Mouse (Mus musculus) heart, embryonic 10.5 days (tissue): ENCODE data around the gene Gstt2. TPM values are rescaled to one million over a fixed set of nuclear protein-coding genes. Genes with fewer than 3 reads are reported as not detected.
A peak's percentile ranks its signal among the peaks of the same experiment; 100 is the strongest.

Experiments used
- DNase-seq: peaks from one replicate; pipeline ENCODE4 v3.0.0-alpha.2; 2017; ENCODE audit warnings: low spot score
- H3K27ac ChIP-seq: fragments of 300-500 bp; sonication (generic); 2 replicates; pipeline ENCODE4 v1.5.1; 2016; ENCODE audit warnings: mild to moderate bottlenecking
- H3K27me3 ChIP-seq: fragments of 300-500 bp; sonication (generic); 2 replicates; pipeline ENCODE4 v1.6.1; 2016; ENCODE audit warnings: mild to moderate bottlenecking; ENCODE audit not compliant: poor library complexity, insufficient read depth, severe bottlenecking
- H3K36me3 ChIP-seq: fragments of 300-500 bp; sonication (generic); 2 replicates; pipeline ENCODE4 v1.6.1; 2016; ENCODE audit warnings: mild to moderate bottlenecking, moderate library complexity
- H3K4me1 ChIP-seq: fragments of 300-500 bp; sonication (generic); 2 replicates; pipeline ENCODE4 v1.6.1; 2016; ENCODE audit warnings: mild to moderate bottlenecking
- H3K4me3 ChIP-seq: fragments of 300-500 bp; sonication (generic); 2 replicates; pipeline ENCODE4 v1.5.1; 2016; ENCODE audit warnings: mild to moderate bottlenecking, moderate library complexity
- H3K9me3 ChIP-seq: fragments of 300-500 bp; sonication (generic); 2 replicates; pipeline ENCODE4 v1.6.1; 2016; ENCODE audit warnings: mild to moderate bottlenecking, moderate library complexity
- WGBS: fragments of 180-500 bp; shearing (Covaris S2); methylation state at CpG from one replicate; pipeline ENCODE4 v1.1.7; 2016; 5-methylcytosine and 5-hydroxymethylcytosine counted together
- polyA plus RNA-seq: library from polyadenylated mRNA; unstranded; fragments of >200 nt; fragmentation: Nextera tagmentation; extraction: Ambion mirVana; gene quantifications from 2 replicates; pipeline ENCODE4 v1.2.1, GENCODE M21; 2016

The Gstt2 gene
- polyA plus RNA-seq, 1 experiment from 2014 or later = 11.4 TPM

DNA sequence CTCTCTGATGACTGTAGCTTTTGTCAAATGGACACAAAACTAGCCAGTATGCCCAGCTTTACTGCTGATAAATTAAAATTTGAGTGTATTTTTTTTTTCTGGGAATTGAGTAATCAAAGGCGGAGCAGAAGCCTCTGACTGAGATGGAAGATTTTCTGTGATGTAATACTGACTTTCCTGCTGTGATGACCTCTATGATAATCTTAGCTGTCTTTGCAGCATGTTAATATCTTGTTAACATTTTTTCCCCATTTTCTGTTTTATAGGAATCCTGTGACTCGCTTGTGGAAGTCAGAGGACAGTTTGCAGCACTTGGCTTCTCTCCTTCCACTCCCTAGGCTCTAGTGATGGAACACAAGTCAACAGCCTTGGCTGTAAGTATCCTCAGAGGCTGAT, 7.0 kb downstream of the Gstt2 start:
- 84% methylated on average over 2 of the region's 2 CpGs for WGBS

DNA sequence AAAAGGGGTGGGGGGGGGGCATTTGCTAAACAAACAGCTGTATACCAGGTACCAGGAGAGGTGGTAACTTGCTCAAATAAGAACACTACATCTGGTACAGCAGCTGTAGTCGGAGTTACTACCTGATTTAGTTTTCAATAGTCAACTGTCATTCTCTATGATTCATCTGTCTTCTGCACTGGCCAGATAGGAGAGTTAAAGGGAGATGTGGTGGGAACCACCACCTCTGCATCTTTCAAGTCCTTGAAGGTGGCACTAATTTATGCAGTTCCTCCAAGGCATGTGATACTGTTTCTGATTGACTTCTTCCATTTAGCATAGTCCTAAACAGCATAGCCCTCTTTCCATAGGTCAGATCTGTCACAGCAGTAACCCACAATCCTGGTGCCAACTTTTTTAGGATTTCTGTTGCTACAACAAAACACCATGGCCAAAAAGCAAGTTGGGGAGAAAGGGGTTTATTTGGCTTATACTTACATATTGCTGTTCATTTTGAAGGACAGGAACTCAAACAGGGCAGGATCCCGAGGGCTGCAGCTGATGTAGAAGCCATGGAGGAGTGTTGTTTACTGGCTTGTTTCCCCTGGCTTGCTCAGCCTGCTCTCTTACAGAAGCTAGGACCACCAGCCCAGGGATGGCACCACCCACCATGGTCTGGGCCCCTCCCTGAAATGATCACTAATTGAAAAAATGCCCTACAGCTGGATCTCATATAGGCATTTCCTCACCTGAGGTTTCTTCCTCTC, 7.5 kb downstream of the Gstt2 start:
- H3K27ac ChIP-seq = no peak overlapping the region
- peaks cover 20% of the 10 kb centered on the region for H3K27me3 ChIP-seq
- DNase-seq = no peak
- WGBS = 74% methylated on average over 2 of the region's 2 CpGs
- no peaks in the 10 kb centered on the region for H3K36me3 ChIP-seq
- H3K4me1 ChIP-seq = peaks cover 15% of the 10 kb centered on the region
- H3K9me3 ChIP-seq = no peaks in the 10 kb centered on the region
- H3K4me3 ChIP-seq = no peak overlapping the region

More for the DNA sequence above, 7.0 kb downstream of the Gstt2 start:
- Histone ChIP-seq H3K4me3 (no peak overlapping the region), H3K36me3 (no peaks in the 10 kb centered on the region), H3K4me1 (peaks cover 18% of the 10 kb centered on the region), H3K27me3 (peaks cover 20% of the 10 kb centered on the region), H3K27ac (no peak overlapping the region), H3K9me3 (no peaks in the 10 kb centered on the region)
- DNase-seq = no peak

DNA sequence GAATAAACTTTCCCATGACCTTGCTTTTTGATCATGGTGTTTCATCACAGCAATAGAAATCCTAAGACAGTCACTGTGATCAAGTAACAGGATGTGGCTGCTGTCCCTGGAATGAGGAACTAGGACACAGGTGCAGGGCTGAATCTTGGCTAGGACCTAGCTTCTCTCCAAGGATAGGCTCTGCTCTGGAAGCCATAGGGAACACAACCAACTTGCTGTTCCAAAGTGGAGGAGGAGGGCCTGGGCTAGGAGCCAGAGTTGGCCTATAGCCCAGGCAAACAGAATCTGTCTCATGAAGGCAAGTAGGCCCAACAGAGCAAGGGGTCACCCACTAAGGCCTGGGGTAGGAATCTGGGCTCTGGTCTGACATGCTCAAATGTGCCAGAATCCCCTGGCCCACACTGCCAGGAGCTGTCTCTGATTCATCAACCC, 8.7 kb downstream of the Gstt2 start:
- no peak overlapping the region for H3K4me3 ChIP-seq
- peaks cover 13% of the 10 kb centered on the region for H3K27me3 ChIP-seq
- peaks cover 3% of the 10 kb centered on the region; the same call in 1 of the 2 replicates for H3K4me1 ChIP-seq
- H3K9me3 ChIP-seq = no peaks in the 10 kb centered on the region
- H3K27ac ChIP-seq = no peak overlapping the region
- no peak for DNase-seq
- no peaks in the 10 kb centered on the region for H3K36me3 ChIP-seq

- Histone ChIP-seq H3K36me3 (no peaks in the 10 kb centered on the region), H3K27me3 (peaks cover 6% of the 10 kb centered on the region), H3K4me1 (no peaks in the 10 kb centered on the region), H3K27ac (no peak overlapping the region), H3K9me3 (no peaks in the 10 kb centered on the region), H3K4me3 (no peak overlapping the region)
- no peak for DNase-seq
- WGBS = 83% methylated on average over 4 of the region's 4 CpGs
These were observed 9.4 kb downstream of the Gstt2 start for GRCm38 (mm10) chr10:75827668-75828360.

GRCm38 (mm10) chr10:75824530-75824929, 12.7 kb downstream of the Gstt2 start:
- Histone ChIP-seq H3K4me1 (no peaks in the 10 kb centered on the region), H3K4me3 (no peak overlapping the region), H3K27ac (no peak overlapping the region), H3K9me3 (no peaks in the 10 kb centered on the region), H3K27me3 (no peaks in the 10 kb centered on the region), H3K36me3 (no peaks in the 10 kb centered on the region)
- WGBS = 80% methylated on average over 4 of the region's 4 CpGs
- no peak for DNase-seq

DNA sequence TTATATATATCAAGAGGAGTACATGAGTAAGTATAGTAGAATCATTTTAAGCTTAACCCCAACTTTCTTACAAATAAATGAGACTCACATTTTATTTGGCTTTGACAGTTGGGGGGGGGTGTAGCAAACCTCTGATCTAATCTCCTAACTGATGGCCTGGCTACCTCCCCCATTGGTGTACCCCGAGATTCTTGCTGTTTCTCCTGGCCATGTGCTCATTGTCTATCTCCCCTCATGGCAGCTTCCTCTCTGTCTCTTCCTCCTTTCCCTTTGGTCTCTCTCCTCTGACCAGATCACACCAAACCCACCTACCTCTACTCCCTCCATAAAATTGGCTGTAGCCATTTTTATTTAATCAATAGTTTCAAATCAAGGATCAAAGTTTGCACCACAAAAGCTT, 13.4 kb downstream of the Gstt2 start:
- H3K9me3 ChIP-seq = no peaks in the 10 kb centered on the region
- H3K4me3 ChIP-seq = no peak overlapping the region
- 87% methylated on average over 1 of the region's 1 CpGs for WGBS
- no peak overlapping the region for H3K27ac ChIP-seq
- H3K4me1 ChIP-seq = no peaks in the 10 kb centered on the region
- H3K27me3 ChIP-seq = no peaks in the 10 kb centered on the region
- H3K36me3 ChIP-seq = no peaks in the 10 kb centered on the region
- no peak for DNase-seq

- no peak for DNase-seq
- Histone ChIP-seq H3K4me1 (no peaks in the 10 kb centered on the region), H3K27ac (no peak within 1 kb of the TSS), H3K9me3 (no peaks in the 10 kb centered on the region), H3K4me3 (no peak within 1 kb of the TSS), H3K27me3 (no peaks in the 10 kb centered on the region), H3K36me3 (no peaks in the 10 kb centered on the region)
- 86% methylated on average over 2 of the region's 2 CpGs for WGBS
These were observed 14.8 kb downstream of the Gstt2 start, which contains the start of gene Gstt4 for GRCm38 (mm10) chr10:75822443-75822842. TSS of gene Gstt4 (minus strand) at chr10:75822543.

DNA sequence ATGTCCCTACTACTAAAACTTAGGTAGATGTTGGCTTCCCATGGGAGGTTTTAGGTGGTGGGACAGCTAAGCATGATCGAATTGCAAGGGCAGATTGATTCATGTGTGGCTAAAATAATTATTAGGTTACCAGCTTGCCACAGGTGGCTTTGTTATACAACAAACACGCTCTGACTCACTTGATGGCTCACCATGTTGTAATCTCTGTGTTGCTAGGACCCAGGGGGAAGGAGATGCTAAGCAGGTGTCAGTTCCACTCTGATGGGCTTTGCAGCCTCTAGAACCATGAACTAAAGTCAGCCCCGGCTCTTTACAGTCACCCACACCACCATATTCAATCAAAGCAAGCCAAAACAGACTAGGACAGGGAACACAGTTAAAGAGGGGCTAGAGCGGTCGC, 17.3 kb downstream of the Gstt2 start:
- Histone ChIP-seq H3K4me1 (no peaks in the 10 kb centered on the region), H3K27ac (no peak overlapping the region), H3K27me3 (no peaks in the 10 kb centered on the region), H3K9me3 (no peaks in the 10 kb centered on the region), H3K4me3 (no peak overlapping the region), H3K36me3 (no peaks in the 10 kb centered on the region)
- DNase-seq = no peak
- WGBS = 80% methylated on average over 5 of the region's 5 CpGs

GRCm38 (mm10) chr10:75818641-75819040, 18.6 kb downstream of the Gstt2 start:
- no peaks in the 10 kb centered on the region for H3K9me3 ChIP-seq
- no peak for DNase-seq
- 52% methylated on average over 10 of the region's 10 CpGs for WGBS

DNA sequence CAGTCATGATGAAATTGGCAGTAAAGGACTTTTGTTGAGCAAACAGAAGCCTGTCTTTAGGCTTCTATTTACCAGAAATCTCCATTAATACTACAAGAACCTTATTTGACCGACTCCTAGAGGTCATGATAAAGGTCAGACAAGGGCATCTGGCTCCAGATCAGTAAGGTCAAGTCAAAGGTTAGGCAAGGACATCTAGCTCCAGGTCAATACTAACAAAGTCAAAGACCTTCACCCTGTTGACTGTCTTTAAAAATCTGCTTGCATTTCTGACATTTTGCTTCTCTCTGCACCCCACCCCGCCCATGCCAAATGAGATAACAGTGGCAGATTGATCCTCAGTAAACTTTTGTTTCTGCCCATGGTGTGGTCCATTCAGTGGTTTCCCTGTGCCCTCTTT, 33.0 kb downstream of the Gstt2 start:
- no peak for DNase-seq
- Histone ChIP-seq H3K9me3 (no peaks in the 10 kb centered on the region), H3K36me3 (no peaks in the 10 kb centered on the region), H3K4me1 (no peaks in the 10 kb centered on the region), H3K4me3 (no peak overlapping the region), H3K27me3 (peaks cover 6% of the 10 kb centered on the region), H3K27ac (no peak overlapping the region)
- 73% methylated on average over 2 of the region's 2 CpGs for WGBS

More at GRCm38 (mm10) chr10:75818641-75819040, 18.6 kb downstream of the Gstt2 start:
- H3K36me3 ChIP-seq = no peaks in the 10 kb centered on the region
- H3K4me3 ChIP-seq = no peak overlapping the region
- no peaks in the 10 kb centered on the region for H3K4me1 ChIP-seq
- H3K27me3 ChIP-seq = no peaks in the 10 kb centered on the region
- no peak overlapping the region for H3K27ac ChIP-seq

- DNase-seq = no peak
- peaks cover 11% of the 10 kb centered on the region for H3K27me3 ChIP-seq
- peak within 1 kb of the TSS; percentile 48 for H3K27ac ChIP-seq
- 2% methylated on average over 18 of the region's 18 CpGs for WGBS
- H3K36me3 ChIP-seq = no peaks in the 10 kb centered on the region
- H3K9me3 ChIP-seq = no peaks in the 10 kb centered on the region
- peaks cover 19% of the 10 kb centered on the region for H3K4me1 ChIP-seq
- H3K4me3 ChIP-seq = peak within 1 kb of the TSS; percentile 58
These were observed 39.0 kb downstream of the Gstt2 start, which contains the start of gene Gstt1 for GRCm38 (mm10) chr10:75798176-75798696. TSS of gene Gstt1 (minus strand) at chr10:75798584.

GRCm38 (mm10) chr10:75797619-75798175, 39.5 kb downstream of the Gstt2 start:
- H3K4me3 ChIP-seq = peak overlapping the region; percentile 58
- no peak for DNase-seq
- no peaks in the 10 kb centered on the region for H3K9me3 ChIP-seq
- H3K4me1 ChIP-seq = peaks cover 19% of the 10 kb centered on the region
- H3K27ac ChIP-seq = peak overlapping the region; percentile 48
- no peaks in the 10 kb centered on the region for H3K36me3 ChIP-seq
- peaks cover 11% of the 10 kb centered on the region for H3K27me3 ChIP-seq
- WGBS = 2% methylated on average over 12 of the region's 12 CpGs
